Mouse (Mus musculus) heart, postnatal 14 days (tissue): Measurements from ENCODE around the gene 4930512M02Rik. TPM values are rescaled to one million over a fixed set of nuclear protein-coding genes. Genes with fewer than 3 reads are reported as not detected.
A peak's percentile ranks its signal among the peaks of the same experiment; 100 is the strongest.

Source experiments
- DNase-seq, 2 experiments: peaks; one replicate each; pipeline ENCODE4 v3.0.0; 2021 to 2022
- intact Hi-C: fragments of 180-260 bp; cut with DNase I; formaldehyde crosslinking; loops from one replicate; pipeline ENCODE4 v1.15.1; 2025
- total RNA-seq, 2 experiments: library from RNA; stranded (reverse); gene quantifications; 2 replicates each; pipeline ENCODE4 v1.2.3; 2021

Gene 4930512M02Rik
- total RNA-seq, 2 experiments from 2014 or later = not detected

GRCm38 (mm10) chr11:11565146-11565820, 62.4 kb downstream of the 4930512M02Rik start:
- DNase-seq = no peak
- intact Hi-C loops = no loop called here

- intact Hi-C loops = no loop called here
- no peak for DNase-seq
These were observed 63.2 kb downstream of the 4930512M02Rik start for GRCm38 (mm10) chr11:11564266-11565044.

DNA sequence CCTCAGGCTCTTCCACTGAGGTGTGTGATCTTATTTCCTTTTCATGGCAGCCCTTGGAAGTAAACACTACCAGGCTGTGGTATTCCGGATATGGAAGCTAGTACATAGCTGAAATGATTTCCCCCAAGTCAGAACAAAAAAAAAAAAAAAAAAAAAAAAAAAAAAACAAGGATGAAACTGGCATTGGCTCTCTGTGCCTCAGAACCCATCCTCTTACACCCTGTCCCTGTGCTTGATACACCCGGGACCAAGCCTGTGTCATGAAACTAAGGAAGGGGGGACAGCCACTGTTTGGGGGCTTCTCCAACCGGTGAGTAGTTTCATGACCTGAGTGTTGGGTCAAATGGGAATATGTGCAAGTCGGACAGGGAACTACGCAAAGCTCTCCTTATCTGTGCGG, 66.5 kb downstream of the 4930512M02Rik start:
- no peak for DNase-seq
- intact Hi-C loops = no loop called here

- DNase-seq = no peak
- intact Hi-C loops = loop anchor here (5.0 kb wide), 1 partner anchor 418 kb away; no protein-coding TSS in a partner anchor
These were observed 68.4 kb downstream of the 4930512M02Rik start for GRCm38 (mm10) chr11:11559099-11559686.

DNA sequence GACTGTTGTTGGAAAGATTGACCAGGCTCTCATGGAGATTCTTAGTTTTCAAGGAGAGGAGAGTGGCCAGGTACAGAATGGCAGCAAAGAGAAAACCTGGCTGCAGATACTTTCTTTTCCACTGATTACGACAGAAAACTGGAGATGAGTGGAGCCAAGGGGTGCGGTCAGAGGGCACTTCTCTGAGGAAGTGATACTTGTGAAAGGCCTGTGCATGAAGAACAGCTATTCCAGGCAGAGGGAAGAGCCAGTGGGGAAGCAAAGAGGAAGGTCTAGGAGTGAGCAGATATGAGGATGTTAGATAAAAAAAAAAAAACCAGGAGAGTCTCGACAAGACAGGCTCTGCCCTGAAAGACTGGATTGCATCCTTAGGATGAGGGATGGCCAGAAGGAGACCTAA, 69.0 kb downstream of the 4930512M02Rik start:
- no peak for DNase-seq
- intact Hi-C loops = loop anchor here (5.0 kb wide), 1 partner anchor 419 kb away; no protein-coding TSS in a partner anchor

DNA sequence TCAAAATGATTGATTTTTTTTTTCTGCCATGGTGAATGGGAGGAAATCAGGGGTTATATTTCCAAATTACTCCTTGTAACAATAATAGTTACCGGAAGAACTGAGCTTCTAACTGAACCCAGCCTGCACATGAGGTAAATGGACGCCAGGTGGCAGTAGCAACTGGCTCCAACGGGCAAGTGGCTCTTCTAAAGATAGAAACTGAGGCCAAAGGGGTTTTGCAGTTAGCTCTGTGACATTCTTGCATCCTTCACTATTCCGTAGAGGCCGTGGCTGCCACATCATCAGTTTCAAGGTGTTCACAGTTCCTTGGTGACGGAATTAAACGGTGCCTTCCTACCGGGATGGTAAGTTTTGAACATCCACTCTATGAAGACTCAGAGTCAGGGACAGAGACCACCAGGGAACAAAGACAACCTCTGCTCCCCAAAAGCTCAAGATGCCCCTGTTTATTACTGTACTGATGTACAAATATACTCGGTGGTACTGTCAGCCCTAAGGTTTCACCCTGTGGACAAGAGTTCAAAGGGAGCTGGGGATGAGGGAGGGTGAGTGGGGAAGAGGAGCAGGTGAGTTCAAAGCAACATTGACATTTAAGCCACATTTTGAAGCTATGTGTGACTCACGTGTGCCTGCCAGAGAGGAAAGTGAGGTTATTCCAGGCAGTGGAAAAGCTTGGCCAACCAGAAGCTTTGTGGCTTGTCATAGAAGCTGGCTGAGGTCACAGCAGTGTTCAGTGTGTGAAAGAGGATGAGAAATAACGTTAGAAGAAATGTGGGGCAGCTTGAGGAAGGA, 70.3 kb downstream of the 4930512M02Rik start:
- DNase-seq = peak; percentile 41 to 65
- intact Hi-C loops = loop anchor here (1.0 to 5.0 kb wide), 3 partner anchors 185 to 420 kb away; no protein-coding TSS in a partner anchor

DNA sequence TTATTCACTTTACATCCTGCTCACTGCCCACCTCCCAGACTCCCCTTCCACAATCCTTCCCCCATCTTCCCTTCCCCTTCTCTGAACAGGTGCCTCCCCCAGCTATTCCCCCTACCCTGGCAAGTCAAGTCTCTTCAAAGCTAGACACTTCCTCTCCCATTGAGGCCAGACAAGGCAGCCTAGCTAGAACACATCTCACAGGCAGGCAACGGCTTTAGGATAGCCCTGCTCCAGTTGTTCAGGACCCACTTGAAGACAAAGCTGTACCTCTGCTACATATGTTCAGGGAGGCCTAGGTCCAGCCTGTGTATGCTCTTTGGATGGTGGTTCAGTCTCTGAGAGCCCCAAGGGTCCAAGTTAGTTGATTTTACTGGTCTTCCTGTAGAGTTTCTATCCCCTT, 71.4 kb downstream of the 4930512M02Rik start:
- intact Hi-C loops = loop anchor here (2.0 to 5.0 kb wide), 2 partner anchors 187 to 421 kb away; no protein-coding TSS in a partner anchor
- DNase-seq = no peak

GRCm38 (mm10) chr11:11555563-11555962, 72.1 kb downstream of the 4930512M02Rik start:
- no peak for DNase-seq
- intact Hi-C loops = loop anchor here (5.0 kb wide), 1 partner anchor 422 kb away; no protein-coding TSS in a partner anchor

GRCm38 (mm10) chr11:11547597-11548240, 79.9 kb downstream of the 4930512M02Rik start:
- intact Hi-C loops = no loop called here
- no peak for DNase-seq

DNA sequence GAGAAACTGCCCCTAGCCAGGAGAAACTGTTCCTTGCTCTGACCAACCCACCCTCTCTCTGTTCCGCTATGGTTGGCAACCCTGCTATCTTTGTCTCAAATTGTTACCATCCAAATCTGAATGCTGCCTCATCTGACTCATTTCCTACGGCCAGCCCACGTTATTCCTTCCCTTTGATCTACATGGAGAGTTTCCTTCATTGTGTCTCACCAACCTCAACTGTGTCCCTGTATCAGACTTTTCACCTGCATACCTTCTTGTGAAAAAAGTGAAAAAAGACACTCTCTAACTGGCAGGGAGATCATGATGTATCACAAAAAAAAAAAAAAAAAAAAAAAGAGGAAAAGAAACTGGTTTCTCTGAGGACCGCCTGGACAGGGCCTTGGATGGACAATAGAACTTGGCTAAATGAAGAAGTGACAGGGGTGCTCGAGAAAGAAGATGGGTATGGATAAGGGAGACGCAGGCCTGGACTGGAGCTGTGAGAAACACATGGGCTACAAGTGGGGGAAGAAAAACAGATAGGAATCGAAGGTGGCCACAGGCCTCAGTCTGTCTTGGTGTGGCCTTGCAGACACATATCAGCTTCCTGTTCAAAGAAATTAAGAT, 80.6 kb downstream of the 4930512M02Rik start:
- intact Hi-C loops = no loop called here
- no peak for DNase-seq

DNA sequence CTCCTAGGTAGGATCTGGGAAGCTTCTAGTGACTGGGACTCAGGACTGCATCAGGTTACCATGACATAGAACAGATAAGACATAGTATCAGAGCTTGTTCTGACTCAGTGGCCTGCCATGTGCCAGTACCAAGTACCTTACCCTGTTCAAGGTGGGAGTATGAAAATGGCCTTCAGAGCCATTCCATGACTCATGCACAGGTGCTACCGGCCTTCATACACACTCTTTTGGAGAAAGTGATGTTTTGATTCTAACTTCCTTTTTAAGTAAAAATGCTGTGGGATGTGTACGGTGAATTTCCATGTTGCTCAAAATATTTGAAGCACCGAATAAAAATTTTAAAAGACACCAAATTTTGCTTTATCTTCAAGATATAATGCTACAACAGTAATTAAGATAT, 81.7 kb downstream of the 4930512M02Rik start:
- intact Hi-C loops = no loop called here

More for the DNA sequence above, 81.7 kb downstream of the 4930512M02Rik start:
- DNase-seq = no peak

Other genes with a start within 250 kb of the 4930512M02Rik start
- gene Spata48, start 165.7 kb downstream of the 4930512M02Rik start, total RNA-seq = 1 to 10 TPM; 1.6 to 1.8 TPM
- under 1 TPM; 0.50 to 0.54 TPM for gene Zpbp, start 165.4 kb downstream of the 4930512M02Rik start, total RNA-seq
- gene Ikzf1, start 57.2 kb upstream of the 4930512M02Rik start, total RNA-seq = 10 to 100 TPM in 1 of 2 experiments, 1 to 10 TPM in 1; 2.2 to 10.4 TPM
- gene Fignl1, start 181.1 kb upstream of the 4930512M02Rik start, total RNA-seq = 1 to 10 TPM; 1.0 to 2.3 TPM